Mouse (Mus musculus) brain, embryonic 14.5 days (tissue): ENCODE data around the gene Lama1.

Experiments
- CTCF ChIP-seq: fragments of 200-500 bp; IDR thresholded peaks from 2 replicates; pipeline ENCODE4 v1.5.1; 2012; ENCODE audit warnings: inconsistent platforms, mild to moderate bottlenecking, moderate library complexity, borderline replicate concordance; ENCODE audit not compliant: insufficient read depth, insufficient read length; ENCODE audit errors: extremely low read depth
- POLR2A ChIP-seq: fragments of 200-500 bp; IDR thresholded peaks from 2 replicates; pipeline ENCODE4 v1.6.1; 2012; ENCODE audit warnings: mild to moderate bottlenecking, inconsistent platforms, borderline replicate concordance; ENCODE audit not compliant: poor library complexity, insufficient read depth, insufficient read length, severe bottlenecking; ENCODE audit errors: extremely low read depth

DNA sequence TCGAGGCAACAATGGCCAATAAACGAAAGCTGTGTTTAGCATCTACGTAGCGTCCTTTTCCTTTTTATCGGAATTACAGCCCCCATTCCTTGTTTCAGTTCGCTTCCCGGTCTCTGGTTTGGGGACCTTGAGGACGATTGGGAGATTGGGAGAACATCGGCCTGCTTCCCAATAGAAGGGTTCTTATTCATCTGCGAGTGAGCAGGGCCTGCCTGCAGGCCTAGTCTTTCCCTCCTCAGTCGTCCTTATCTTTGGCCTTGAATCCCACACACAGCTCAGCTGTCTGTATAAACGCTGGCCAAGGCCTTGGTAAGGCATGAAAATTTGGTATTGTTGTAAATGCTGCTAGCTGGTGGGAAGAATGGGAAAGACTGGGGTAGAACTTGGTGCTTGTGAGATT is 36.5 kb downstream of the Lama1 start:
- TF ChIP-seq POLR2A = no peak
- no peak for TF ChIP-seq CTCF
